Mouse (Mus musculus) lung, postnatal 4 days (tissue): ENCODE data around the gene Inip.
"Not testable (repeated sequence)": the region's sequence is repeated elsewhere in the genome, so short reads cannot be mapped to it uniquely, and the experiment has no call there.

Experiments used
- DNase-seq, 2 experiments: peaks; one replicate each; pipeline ENCODE4 v3.0.0; 2021

The Inip gene

GRCm38 (mm10) chr4:59807521-59807920 lies 6.1 kb upstream of the Inip start:
- DNase-seq: no peak

GRCm38 (mm10) chr4:59806879-59807195 lies 5.4 kb upstream of the Inip start:
- DNase-seq: no peak

GRCm38 (mm10) chr4:59805968-59806878 lies 4.8 kb upstream of the Inip start:
- peak; percentile 51 to 55 for DNase-seq

GRCm38 (mm10) chr4:59805181-59805967 lies 4.0 kb upstream of the Inip start, which contains the start of gene Snx30:
TSS of gene Snx30 (plus strand) at chr4:59805840.
- DNase-seq: peak; percentile 92 to 94

GRCm38 (mm10) chr4:59804754-59805153 lies 3.4 kb upstream of the Inip start:
- DNase-seq: no peak

- no peak for DNase-seq
Observed at GRCm38 (mm10) chr4:59803358-59803757, 2.0 kb upstream of the Inip start.

- no peak for DNase-seq
Observed at GRCm38 (mm10) chr4:59802792-59803191, 1.4 kb upstream of the Inip start.

GRCm38 (mm10) chr4:59802107-59802506 lies 718 bp upstream of the Inip start:
- DNase-seq: no peak

- DNase-seq: no peak
Observed at GRCm38 (mm10) chr4:59800181-59800580, 1.2 kb downstream of the Inip start.

GRCm38 (mm10) chr4:59795788-59796455 lies 5.5 kb downstream of the Inip start:
- no peak for DNase-seq

GRCm38 (mm10) chr4:59794116-59794515 lies 7.3 kb downstream of the Inip start:
- DNase-seq: no peak

GRCm38 (mm10) chr4:59793626-59794025 lies 7.8 kb downstream of the Inip start:
- DNase-seq: not testable (repeated sequence)

GRCm38 (mm10) chr4:59789015-59789414 lies 12.4 kb downstream of the Inip start:
- no peak for DNase-seq

- DNase-seq: peak; percentile 44
Observed at GRCm38 (mm10) chr4:59787126-59787525, 14.3 kb downstream of the Inip start.

- peak; percentile 65 to 87 for DNase-seq
Observed at GRCm38 (mm10) chr4:59786661-59787060, 14.7 kb downstream of the Inip start.

GRCm38 (mm10) chr4:59785412-59785811 lies 16.0 kb downstream of the Inip start:
- no peak for DNase-seq

- peak; percentile 96 to 97 for DNase-seq
Observed at GRCm38 (mm10) chr4:59783685-59784279, 17.6 kb downstream of the Inip start.

- no peak for DNase-seq
Observed at GRCm38 (mm10) chr4:59782853-59783684, 18.3 kb downstream of the Inip start.

GRCm38 (mm10) chr4:59780568-59780967 lies 20.8 kb downstream of the Inip start:
- DNase-seq: no peak

GRCm38 (mm10) chr4:59777828-59778227 lies 23.6 kb downstream of the Inip start:
- no peak for DNase-seq

GRCm38 (mm10) chr4:59772171-59772879 lies 29.1 kb downstream of the Inip start:
- no peak for DNase-seq
